Mouse (Mus musculus): ENCODE measurements around the gene Ice2.

DNA sequence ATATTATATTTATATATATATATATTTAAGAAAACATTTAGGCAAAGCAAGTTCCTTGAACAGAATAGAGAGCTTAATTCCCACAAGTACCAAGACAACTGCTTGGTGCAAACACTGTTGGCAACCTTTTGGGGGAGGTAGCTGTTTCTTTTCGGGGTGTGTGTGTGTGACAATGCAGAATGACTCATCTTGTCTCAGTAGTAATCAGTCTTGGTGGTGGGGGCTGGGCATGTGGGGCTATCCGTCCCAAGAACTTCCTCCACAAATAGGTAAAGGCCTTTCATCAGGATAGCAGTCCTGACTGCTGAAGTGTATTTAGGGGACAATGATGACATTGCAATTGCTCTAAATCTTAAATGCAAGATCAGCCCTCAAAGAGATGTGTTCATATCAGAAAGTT lies 65.3 kb downstream of the Ice2 start:
- TF ChIP-seq EP300 (IDR thresholded peaks at IDR 0.05) = no peak
- no peak for TF ChIP-seq CTCF (IDR thresholded peaks at IDR 0.05)
